Mouse (Mus musculus): ENCODE data around the gene Olfr582.

Olfr582 gene

DNA sequence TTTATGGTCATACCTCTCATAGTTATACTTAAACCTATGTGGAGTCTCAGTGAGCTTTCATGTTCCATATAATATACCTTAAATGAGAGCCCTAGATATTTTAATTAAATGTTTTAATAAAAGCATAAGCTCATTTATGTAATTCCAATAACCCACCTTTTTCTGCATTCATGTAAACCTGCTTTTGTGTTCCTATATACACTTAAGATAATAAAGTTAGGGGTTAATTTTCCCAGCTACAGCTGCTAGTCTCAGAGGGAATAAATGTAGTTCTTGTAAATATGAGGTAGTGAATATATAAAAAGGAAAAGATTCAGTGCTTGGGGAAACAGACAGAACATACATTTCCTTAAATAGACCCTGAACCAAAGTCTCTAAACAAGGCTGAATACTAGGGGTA lies at the start of gene Olfr582:
Gene Olfr582 (plus strand): TSS at position 301 of the 400 bp plus-strand sequence.
- DNase-seq: no peak

DNA sequence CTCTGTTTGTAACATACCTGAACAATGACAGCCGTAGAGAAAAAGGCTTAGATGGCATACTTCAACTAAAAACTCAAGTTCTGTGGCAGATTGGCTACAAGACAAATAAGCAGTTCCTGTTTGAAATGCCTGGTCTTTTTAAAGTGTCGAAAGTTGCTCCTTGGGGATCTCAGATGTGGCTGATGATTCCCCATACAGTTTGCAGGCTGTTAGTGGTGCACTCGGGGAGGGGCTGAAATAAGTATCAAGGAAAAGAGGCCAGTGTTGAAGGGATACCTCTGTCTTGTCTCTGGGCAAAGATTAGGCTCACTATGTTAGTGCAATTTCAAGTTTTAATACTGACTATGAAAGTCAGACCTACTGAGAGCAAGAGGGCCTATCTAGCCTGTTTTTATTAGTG lies 48.6 kb upstream of the Olfr582 start, which contains the start of gene Olfr578:
Gene Olfr578 (minus strand): TSS at position 101 of the 400 bp plus-strand sequence.
- DNase-seq: no peak

DNA sequence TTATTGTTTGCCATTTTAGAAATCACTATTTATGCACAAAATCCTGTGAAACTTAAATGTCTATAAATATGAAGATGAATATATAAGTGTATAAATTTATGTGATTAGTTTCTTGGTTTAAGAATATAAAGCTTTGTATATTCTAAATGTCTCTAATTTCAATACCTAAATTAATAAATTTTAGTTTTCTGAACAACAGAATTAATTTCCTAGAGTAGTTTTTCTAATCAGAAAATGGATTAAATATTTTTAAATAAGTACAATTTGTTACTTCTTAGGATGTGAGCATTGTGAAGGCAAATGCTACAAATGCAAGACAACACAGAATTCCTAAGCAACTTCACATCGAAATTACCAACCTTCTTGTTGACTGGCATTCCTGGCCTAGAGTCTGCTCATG lies 13.2 kb downstream of the Olfr582 start, which contains the start of gene Olfr583:
Gene Olfr583 (plus strand): TSS at position 301 of the 400 bp plus-strand sequence.
- no peak for DNase-seq

DNA sequence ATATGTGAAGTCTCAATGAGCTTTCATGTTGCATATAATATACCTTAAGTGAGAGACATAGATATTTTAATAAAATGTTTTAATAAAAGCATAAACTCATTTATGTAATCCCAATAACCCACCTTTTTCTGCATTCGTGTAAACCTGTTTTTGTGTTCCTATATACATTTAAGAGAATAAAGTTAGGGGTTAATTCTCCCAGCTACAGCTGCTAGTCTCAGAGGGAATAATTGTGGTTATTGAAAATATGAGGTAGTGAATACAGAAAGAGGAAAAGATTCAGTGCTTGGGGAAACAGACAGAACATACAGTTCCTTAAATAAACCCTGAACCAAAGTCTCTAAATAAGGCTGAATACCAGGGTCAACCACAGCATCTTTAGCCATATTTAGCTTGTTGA lies 43.8 kb downstream of the Olfr582 start, which contains the start of gene Olfr584:
Gene Olfr584 (plus strand): TSS at position 301 of the 400 bp plus-strand sequence.
- no peak for DNase-seq
